Mouse (Mus musculus) gastrocnemius, postnatal 36 days (tissue): ENCODE data around the gene Zfp202. TPM values are rescaled to one million over a fixed set of nuclear protein-coding genes. Genes with fewer than 3 reads are reported as not detected.
"Not testable (repeated sequence)": the region's sequence is repeated elsewhere in the genome, so short reads cannot be mapped to it uniquely, and the experiment has no call there.

ENCODE experiments used
- DNase-seq, 2 experiments: peaks; one replicate each; pipeline ENCODE4 v3.0.0; 2022
- intact Hi-C: fragments of 180-260 bp; cut with DNase I; formaldehyde crosslinking; loops from one replicate; pipeline ENCODE4 v1.15.1; 2025
- long read RNA-seq, 2 experiments: library from polyadenylated mRNA; stranded (forward); transcript quantifications; one replicate each; pipeline ENCODE4 v2.0.0; 2021
- total RNA-seq, 2 experiments: library from RNA; stranded (reverse); gene quantifications; 2 replicates each; pipeline ENCODE4 v1.2.3; 2021

Gene Zfp202
- 1 to 10 TPM; 1.4 to 1.6 TPM for total RNA-seq
- long read RNA-seq, experiment 1, partial matches to known transcripts = 0 of 1 reads
- long read RNA-seq, experiment 1, other reads (novel, unspliced or antisense) = 0 of 1 reads
- long read RNA-seq, experiment 2, partial matches to known transcripts = 0 of 2 reads
- long read RNA-seq, experiment 2, other reads (novel, unspliced or antisense) = 0 of 2 reads

DNA sequence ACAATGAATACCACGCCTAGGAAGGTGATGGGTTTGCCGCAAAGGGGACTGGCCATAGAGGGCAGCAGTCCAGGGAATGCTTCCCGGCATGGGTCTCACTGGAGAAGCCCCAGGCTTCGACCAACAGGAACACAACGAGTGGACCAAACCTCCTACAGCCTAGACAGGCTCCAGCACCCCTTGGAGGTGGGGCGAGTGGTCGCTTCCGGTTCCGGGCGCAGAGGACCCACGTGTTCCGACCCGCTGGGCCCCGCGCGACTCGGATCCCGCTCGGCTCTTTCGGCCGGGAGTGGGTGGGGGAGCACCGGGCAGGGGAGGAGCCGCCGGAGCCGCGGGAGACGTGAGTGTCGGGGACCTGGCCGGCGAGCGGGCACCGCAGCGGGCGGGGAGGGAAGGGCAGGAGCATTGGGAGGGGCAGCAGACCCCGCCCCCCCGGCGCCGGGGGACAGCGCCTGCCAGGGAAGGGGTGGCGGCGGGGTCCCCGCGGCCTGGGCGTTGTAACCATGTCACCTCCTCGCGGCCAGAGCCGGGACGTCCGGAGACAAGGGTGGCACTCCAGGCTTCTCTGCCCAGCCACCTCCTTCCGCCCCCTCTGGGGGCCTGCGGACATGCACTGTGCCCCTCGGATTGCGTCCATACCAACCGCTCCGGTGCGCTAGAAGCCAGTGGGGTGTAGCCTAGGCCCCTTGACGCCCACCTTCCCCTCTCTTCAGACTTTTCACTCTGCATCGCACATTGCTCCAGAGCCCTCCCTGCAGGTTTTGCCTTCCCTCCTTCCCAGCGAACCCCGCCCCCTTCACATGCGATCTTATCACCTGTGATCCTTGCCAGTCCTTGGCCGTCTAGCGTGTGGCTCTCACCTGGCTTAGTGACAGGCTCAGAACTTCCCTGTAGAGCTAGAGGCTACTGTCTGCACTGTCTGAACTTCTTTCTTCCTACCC is at the start of gene Zfp202:
Gene Zfp202 (plus strand): TSS at position 219 of the 941 bp plus-strand sequence.
- intact Hi-C loops = no loop called here
- DNase-seq = peak; percentile 75 to 80

DNA sequence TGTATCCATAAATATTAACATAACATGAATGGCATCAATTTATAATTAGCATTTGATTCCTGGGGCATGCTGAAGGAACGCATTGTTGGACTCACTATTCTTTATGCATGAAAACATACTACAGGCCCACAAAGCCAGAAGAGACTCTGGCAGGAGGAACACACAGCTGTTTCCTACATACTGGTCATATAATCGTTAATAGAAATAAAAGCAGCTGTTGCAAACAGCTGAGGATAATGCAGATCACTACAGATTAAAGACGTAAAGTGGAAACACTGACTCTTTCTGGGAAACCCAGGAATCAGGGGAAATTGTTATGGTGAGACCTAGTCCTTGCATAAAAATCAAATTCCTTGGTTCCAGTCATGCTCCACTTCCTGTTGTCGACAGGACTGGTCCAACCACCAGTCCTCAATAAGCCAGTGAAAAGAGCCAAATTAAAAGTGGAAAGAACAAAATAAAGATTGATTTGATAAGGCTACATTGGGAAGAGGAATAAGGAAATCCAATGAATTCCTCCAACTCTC is 36.9 kb upstream of the Zfp202 start:
- DNase-seq = no peak
- intact Hi-C loops = no loop called here

DNA sequence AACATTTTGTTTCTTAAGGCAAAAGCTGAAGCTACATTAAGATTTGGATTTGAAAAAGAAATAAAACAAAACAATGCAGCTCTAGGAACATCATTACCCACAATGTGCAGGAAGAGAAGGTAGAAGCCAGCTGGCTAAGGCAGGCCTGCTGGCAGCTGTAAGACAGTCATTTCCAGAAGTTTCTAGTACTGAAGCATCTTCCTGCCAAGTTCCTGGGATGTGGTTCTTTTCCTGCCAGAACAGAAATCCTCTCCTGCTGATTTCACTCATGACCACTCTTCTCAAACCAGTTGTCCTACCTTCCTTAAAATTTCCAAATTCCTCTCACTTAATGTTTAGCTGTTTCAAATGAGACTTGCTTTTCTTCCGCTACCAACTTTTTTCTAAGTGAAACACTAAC is 25.7 kb upstream of the Zfp202 start:
- intact Hi-C loops = no loop called here
- DNase-seq = no peak

DNA sequence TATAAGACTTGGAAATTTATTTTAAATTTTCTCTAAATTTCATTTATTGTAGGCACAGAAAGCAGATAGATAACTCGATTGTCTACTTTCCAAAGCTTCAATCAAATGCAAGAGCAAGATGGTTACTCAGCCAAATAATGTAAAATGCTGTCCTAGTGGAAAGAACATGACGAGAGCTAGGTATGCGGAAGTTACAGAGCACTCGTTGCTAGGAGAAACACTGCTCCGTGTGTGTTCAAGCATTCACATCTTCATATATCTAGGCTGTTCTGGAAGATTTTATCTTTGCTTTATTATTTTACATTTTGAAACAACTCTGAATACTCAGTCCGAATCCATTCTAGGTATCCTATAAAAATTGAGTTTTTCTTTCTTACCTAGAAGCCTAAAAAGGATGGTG is 15.1 kb upstream of the Zfp202 start:
- no peak for DNase-seq
- intact Hi-C loops = no loop called here

DNA sequence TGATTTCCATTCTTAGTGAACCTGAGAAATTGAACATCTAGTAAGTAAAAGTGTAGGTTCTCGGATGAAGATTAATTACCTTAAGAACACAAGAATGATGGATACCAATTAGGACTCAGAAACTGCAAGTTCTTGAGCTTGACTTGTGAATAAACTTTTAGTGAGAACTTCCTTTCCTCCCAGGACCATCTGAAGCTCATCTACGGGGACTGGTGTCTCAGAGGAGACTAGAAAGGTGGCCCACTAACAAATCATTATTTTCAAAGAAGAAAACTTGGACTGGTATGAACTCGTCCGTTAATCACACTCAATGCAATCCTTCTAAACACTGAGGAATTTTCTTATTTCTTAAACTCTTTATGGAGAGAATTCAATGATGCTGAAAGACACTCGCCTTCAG is 11.5 kb upstream of the Zfp202 start, which contains the start of gene Olfr986:
Gene Olfr986 (plus strand): TSS at position 301 of the 400 bp plus-strand sequence.
- intact Hi-C loops = no loop called here
- no peak for DNase-seq

DNA sequence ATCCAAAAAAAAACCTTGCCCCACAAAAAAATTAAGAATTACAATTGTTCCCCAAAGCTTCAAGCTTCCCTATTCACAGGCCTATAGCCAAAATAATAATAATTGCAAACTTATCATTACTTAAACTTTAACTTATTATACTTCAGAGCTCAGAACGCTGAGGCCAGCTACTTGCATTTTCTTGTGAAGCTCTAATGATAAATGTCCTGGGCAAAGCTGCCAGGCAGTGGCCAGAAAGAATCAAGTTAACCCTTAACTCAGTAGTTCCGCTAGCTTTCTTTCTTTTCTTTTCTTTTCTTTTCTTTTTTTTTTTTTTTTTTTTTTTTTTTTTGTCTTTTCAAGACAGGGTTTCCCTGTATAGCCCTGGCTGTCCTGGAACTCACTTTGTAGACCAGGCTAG is 7.0 kb upstream of the Zfp202 start:
- intact Hi-C loops = not testable (repeated sequence)

DNA sequence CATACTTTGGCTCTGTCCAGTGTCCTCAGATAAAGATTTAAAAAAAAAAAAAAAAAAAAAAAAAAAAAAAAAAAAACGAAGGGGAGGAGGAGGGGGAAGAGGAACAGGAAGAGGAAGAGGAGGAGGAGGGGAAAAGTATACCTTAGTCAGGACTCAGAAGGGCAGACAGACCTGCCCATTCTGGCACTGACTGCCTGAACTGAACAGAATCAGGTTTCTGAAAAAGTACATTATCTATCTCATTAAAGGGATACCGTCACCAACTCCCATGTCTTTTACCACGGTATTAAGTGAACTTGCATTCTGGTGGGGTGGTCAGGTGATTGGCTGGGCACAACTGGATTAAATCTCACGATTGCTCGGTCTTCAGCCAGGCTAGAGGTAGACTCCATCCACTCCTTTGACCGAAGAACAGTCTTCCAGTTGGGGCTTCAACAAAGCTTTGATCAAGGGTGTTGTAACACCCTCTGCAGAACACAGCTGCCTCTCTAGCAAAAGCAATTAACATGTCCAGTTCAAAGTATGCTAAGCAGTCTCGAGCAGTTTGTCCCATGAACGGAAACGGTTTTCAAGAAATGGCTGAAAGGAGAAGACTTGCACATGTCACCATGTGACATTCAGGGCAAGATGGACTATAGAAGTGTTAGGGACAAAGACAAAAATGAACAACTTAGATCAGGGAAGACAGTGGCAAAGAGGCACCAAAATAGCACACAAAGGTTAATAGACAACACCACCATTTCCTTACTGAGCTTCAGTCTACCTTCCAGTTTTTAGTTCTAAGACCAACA is 835 bp upstream of the Zfp202 start:
- intact Hi-C loops = no loop called here
- DNase-seq = no peak

More for the DNA sequence above, 7.0 kb upstream of the Zfp202 start:
- DNase-seq = not testable (repeated sequence)

DNA sequence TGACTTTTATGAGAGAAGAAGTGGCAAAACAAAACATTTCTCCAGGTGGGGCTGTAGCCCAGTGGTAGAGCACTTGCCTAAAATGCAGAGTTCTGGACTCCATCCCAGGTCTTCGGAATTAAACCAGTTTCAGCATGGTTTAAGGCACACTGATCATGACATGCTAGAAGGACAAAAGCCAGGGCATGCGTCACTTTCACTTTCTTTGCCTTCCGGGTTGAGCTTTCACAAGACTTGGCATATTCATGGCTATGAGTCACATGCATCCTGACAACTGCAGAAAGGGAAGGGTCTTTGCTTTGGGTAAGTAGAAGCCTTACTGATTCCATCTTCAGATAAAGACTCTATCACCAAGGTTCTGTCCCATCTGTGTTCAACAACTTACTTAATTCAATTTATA is 3.9 kb downstream of the Zfp202 start:
- intact Hi-C loops = no loop called here
- no peak for DNase-seq

DNA sequence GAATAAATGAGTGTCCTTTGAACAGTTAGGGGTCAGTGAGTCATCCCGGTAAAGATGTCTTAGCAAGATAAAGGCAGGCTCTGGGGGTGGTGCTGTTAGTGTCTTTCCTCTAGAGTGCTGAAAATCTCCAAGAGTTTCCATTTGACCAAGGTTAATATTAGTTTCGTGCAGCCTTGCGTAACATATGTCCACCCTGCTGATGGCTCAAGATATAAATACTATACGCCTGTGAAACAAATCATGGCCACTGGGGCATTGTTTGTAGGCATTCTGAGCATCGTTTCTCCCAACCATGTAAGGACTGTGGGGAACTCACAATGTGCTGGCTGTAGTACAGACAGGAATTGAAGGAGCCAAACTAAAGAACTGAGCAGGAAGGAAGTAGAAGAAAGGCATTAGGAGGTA is 14.4 kb downstream of the Zfp202 start:
- intact Hi-C loops = no loop called here
- DNase-seq = no peak

DNA sequence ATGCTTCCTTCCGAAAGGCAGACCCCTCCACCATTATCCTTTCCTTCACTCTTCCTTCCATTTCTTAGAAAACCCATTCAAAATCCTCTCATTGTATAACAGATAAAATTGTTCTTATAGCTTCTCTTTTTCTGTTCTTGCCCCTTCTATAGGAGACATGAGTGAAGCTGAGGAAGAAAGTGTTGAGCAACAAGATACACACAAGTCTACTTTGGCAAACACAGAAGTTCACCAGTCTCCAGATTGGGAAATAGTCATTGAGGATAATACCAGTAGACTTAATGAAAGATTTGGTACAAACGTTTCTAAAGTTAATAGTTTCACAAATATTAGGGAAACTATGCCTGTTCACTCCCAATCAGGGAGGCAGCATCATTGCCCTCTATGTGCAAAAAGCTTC is 18.6 kb downstream of the Zfp202 start:
- intact Hi-C loops = no loop called here
- DNase-seq = no peak

DNA sequence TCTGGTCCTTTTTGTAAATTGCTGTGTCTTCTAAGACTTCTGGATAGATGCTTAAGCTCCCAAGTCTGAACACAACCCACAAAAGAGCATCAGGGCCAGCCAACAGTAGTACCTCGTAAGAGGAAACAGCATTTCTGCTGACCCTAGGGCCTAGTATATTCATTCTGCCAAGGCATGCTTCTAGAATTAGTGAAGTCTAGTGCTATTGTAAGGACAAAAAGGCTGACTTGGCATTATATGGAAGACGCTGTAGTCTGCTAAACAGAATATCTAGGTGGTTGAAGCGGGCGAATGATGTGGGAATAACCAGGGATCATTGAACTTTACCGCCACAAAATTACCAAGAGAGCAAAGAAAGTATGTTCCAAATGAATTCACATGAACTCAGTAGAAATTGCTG is 21.9 kb downstream of the Zfp202 start:
- DNase-seq = no peak
- intact Hi-C loops = no loop called here

DNA sequence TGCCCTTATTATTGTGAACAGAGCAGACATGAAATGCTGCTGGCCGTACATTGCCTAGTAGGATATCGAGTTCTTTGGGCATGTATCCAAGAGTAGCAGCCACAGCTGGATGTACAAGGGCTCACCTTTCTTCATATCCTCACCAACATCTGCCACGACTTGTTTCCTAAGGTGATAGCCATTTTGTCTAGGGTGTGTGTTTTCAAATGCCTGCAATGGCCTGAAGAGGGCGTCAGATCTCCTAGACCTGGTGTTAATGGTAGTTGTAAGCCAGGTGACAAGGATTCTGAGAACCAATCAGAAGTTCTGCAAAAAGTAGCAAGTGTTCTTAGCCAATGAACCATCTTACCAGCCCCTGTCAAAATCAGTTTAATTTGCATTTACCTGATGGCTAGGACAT is 24.5 kb downstream of the Zfp202 start:
- intact Hi-C loops = no loop called here
- no peak for DNase-seq

DNA sequence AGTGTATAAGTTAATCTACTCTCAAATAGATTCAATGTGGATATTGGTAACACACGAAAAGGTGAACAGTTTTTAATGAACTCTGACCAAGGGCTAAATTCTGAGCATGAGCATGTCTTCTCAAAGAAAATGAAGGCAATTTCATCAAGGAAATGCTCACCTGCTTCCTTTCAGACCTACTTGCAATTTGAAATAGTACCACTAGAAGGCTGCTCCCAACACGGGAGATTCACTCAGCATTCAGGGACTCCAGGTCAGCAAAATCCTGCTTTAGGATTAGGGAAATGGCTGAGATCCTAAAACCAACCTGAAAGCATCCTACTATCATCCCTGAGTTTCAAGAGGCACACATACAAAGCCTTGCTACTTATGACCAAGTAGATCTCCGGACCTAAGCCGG is 32.2 kb downstream of the Zfp202 start:
- no peak for DNase-seq
- intact Hi-C loops = loop anchor here (1.0 kb wide), 1 partner anchor 107 kb away; no protein-coding TSS in a partner anchor

DNA sequence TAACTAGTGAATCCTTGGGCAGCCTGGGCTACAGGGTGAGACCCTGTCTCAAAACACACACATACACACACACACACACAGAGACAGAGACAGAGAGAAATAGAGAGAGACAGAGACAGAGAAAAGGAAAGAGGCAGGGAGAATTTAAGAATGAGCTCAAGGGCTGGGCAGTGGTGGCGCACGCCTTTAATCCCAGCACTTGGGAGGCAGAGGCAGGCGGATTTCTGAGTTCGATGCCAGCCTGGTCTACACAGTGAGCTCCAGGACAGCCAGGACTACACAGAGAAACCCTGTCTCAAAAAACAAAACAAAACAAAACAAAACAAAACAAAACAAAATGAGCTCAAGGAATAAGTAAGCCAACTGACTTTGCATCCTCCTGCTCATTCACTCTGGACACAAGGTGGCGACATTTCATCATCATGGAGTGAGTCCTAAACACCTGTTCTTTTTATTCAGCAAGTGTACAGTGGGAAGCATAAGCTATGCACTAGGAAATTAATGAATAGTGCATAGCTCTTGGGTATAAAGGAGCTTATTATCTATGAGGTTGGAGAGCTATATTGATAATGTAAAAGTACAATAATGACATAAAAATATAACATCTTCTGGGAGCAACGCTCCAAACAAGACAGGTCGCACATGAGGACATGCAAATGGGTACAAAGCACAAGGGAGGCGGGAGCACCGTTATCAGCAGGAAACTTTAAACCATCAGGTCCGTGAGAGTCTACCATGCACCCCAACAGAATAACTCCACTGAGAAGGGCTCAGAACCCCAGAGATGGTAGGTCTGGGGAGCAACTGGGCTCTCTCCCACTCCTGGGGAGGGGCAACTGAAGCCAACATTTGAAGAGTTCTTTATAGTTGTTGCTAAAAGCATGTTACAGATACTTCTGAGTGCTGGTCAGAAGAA is 36.0 kb downstream of the Zfp202 start:
- intact Hi-C loops = loop anchor here (2.0 kb wide), 1 partner anchor 163 kb away; no protein-coding TSS in a partner anchor
- DNase-seq = no peak

DNA sequence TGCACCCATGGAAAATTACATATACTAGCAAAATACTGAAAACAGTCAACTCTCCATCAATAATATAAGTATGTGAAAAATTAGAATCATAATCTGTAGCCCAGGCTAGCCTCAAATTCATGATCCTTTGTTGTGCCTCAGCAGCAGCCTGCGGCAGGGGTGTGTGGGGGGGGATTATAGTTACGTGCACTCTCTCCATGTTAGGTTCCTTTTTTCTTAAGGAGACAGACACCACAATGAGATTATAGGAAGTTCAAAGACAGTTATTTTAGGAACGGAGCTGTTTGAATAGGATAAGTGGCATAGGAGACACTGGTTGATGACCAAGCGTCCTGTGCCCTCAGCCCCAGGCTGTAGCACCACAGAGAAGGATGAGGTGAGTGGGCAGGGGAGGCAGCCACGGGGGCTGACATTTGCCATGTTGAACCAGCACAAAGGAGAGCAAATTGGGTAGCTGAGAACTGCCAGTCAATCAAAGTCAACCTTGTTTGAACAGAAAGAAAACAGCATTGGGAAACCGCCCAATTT is 36.8 kb downstream of the Zfp202 start:
- DNase-seq = no peak
- intact Hi-C loops = no loop called here

DNA sequence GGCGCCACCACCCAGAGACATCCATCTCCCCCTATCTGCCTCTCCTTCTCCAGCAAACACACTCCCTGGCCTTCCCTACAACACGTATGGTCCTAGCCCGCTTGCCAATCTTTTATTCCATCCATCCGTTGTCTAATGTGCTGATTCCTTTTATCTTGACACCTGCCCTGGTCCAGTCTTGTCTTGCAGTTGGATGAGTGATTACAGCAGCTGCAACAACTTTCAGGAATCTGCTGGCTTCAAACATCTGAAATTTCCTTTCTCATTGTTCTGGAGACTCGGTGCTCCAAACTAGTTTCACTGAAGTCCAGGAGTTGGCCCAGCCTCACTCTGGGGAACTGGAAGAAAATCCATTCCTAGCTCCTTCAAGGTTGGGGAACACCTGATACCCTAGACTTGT is 37.4 kb downstream of the Zfp202 start:
- no peak for DNase-seq

DNA sequence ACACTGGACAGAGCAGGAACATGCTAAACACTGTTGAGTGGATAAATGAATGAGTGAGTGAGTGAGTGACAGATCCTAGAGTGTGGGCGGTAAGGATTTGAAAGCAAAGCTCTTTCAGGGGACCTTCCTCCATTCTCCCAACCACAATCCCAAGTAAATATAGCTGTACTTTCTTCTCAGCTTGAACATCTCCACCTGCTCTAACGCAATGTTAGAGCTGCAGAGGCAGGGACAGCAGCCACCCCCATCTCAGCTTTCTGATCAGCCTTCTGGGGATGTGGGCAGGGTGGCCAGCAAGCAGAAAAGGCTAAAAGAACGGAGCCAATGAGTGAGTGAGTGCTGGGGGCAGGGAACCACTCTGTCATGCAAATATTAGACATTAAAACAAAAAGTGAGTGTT is 38.9 kb downstream of the Zfp202 start:
- intact Hi-C loops = no loop called here
- DNase-seq = no peak

More for the DNA sequence above, 37.4 kb downstream of the Zfp202 start:
- intact Hi-C loops = no loop called here

DNA sequence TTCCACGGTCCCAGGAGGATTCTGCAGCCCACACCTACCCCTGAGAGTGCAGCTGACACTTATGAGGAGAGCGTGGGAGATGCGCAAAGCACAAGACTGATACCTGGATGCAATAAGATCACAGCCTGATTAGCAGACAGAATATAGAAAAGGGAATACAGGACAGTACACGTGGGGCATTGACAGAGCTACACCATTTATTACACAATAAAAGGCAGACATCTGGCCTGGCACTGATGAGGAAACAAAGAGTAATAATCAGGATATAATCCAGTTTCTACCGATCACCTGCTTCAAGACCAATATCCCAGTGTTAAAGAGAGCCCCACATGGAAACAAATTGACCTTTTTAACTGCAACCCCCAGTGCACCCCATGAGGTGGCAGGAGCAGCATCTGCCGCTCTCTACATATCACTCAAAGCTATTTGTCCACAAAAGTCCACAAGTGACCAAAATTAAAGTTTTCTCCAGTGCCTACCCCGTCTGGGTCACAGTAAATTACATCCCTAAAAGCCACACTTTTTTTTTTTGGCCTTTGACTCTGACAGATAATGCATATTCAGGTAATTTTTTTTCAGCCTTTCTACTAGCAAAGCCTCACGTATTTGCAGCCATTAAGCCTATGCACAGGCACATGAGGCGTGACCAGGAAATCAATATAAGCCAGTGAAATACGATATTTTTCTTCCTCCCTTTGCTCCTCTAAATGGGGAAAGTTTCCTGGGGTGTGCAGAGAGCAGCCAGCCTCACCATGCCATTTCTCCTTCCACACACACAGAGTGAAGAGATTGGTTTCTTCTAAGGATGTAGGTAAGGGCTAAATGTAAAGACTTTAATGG is 42.3 kb downstream of the Zfp202 start:
- intact Hi-C loops = no loop called here
- no peak for DNase-seq

DNA sequence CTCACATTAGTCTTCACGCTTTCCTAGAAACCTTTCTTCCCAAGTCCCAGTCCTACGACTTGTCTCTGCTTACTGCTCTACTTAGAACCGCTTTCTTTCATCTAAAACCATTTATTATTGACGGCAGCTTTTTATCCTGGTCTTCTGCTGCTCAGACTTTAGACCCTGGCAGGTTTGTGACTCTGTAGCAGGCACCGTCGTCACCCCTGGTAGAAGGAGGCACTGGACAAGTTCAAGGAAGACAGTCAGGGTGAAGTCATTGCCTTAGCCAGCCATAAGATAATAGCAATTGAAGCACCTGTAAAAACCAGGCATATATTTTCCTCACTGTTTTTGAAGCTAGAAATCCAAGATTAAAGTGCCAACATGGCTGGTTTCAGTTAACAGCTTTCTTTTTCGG is 43.1 kb downstream of the Zfp202 start:
- intact Hi-C loops = no loop called here
- no peak for DNase-seq
